Mouse (Mus musculus): ENCODE measurements around the gene Col16a1. TPM values are rescaled to one million over a fixed set of nuclear protein-coding genes. Genes with fewer than 3 reads are reported as not detected.

Col16a1 gene
- polyA plus RNA-seq, 1 experiment from 2014 or later: 46.2 TPM

GRCm38 (mm10) chr4:130045609-130046008 is 2.0 kb upstream of the Col16a1 start:
- Histone ChIP-seq H3K9me3 (no peaks in the 10 kb centered on the region), H3K27ac (peak overlapping the region; percentile 81), H3K4me2 (replicated peaks) (peak overlapping the region; percentile 27), H3K9ac (no peak overlapping the region), H3K27me3 (no peaks in the 10 kb centered on the region), H3K4me1 (peaks cover 70% of the 10 kb centered on the region), H3K36me3 (no peaks in the 10 kb centered on the region), H3K4me3 (no peak overlapping the region)
- no peak; the same call in 1 of the 2 replicates for ATAC-seq (ENCODE audit: insufficient number of reproducible peaks, insufficient read depth, low FRiP score, low TSS enrichment)
- WGBS: 13% methylated on average over 14 of the region's 14 CpGs

GRCm38 (mm10) chr4:130048203-130048479 is 501 bp downstream of the Col16a1 start:
- H3K9ac ChIP-seq: peak overlapping the region; percentile 70
- ATAC-seq (ENCODE audit: insufficient number of reproducible peaks, insufficient read depth, low FRiP score, low TSS enrichment): no peak
- H3K4me3 ChIP-seq: peak overlapping the region; percentile 45
- H3K27me3 ChIP-seq: no peaks in the 10 kb centered on the region
- H3K36me3 ChIP-seq: no peaks in the 10 kb centered on the region
- 25% methylated on average over 4 of the region's 4 CpGs for WGBS
- peak overlapping the region; percentile 95 for H3K27ac ChIP-seq
- no peaks in the 10 kb centered on the region for H3K9me3 ChIP-seq
- peak overlapping the region; percentile 72 for H3K4me2 ChIP-seq (replicated peaks)
- peaks cover 65% of the 10 kb centered on the region for H3K4me1 ChIP-seq

DNA sequence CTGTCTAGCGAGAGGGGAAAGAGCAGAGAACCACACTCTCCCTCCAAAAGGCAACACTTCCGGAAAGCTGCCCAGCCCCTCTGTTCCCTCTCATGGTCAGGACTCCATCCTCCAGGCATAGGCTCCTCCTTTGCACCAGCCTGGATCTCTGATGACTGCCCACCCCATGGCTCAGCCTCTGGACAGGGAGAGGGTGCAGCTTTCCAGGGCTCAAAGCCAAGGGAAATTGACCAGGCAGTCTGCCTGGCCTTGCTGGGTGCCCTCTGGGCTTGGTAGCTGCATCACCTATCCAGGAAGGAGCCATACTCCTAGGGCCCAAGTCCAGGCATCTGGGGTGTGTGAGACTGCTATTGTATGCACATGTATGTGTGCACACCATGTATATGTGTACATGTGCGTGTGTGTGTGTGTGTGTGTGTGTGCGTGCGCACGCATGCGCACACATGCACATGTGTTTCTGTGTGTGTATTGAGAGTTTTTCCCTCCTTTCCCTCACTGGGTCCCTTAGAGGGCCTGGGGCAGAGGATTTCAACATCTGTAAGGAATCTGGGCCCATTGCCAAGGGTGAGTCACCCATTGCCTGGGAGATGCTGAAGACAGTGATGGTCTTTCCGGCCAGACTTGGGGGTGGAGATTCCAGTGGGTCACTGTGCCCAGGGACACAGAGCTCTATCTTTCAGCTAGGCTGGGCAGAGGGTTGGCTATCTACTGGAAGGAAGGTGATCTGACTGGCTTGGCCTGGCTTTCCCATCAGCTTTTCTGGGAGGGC is 2.6 kb downstream of the Col16a1 start:
- no peaks in the 10 kb centered on the region for H3K27me3 ChIP-seq
- no peaks in the 10 kb centered on the region for H3K9me3 ChIP-seq
- H3K27ac ChIP-seq: peak overlapping the region; percentile 64; the same call in 1 of the 2 replicates
- 0 out of 2 replicates have a peak overlapping the region, but pooled peaks have one; percentile 2 for H3K4me2 ChIP-seq (replicated peaks)
- H3K9ac ChIP-seq: no peak overlapping the region
- H3K4me3 ChIP-seq: no peak overlapping the region
- no peaks in the 10 kb centered on the region for H3K36me3 ChIP-seq
- ATAC-seq (ENCODE audit: insufficient number of reproducible peaks, insufficient read depth, low FRiP score, low TSS enrichment): no peak
- peaks cover 55% of the 10 kb centered on the region for H3K4me1 ChIP-seq
- 77% methylated on average over 8 of the region's 8 CpGs for WGBS

- no peak overlapping the region for H3K27ac ChIP-seq
- WGBS: 84% methylated on average over 3 of the region's 3 CpGs
- H3K9me3 ChIP-seq: no peaks in the 10 kb centered on the region
- no peak overlapping the region for H3K4me3 ChIP-seq
- no peak for ATAC-seq (ENCODE audit: insufficient number of reproducible peaks, insufficient read depth, low FRiP score, low TSS enrichment)
- H3K4me1 ChIP-seq: peaks cover 45% of the 10 kb centered on the region
- H3K27me3 ChIP-seq: no peaks in the 10 kb centered on the region
- no peak overlapping the region for H3K9ac ChIP-seq
- H3K36me3 ChIP-seq: 0 out of 2 replicates have a peak, but pooled peaks cover 3% of the 10 kb centered on the region
- no peak overlapping the region for H3K4me2 ChIP-seq (replicated peaks)
Observed at GRCm38 (mm10) chr4:130052283-130052682, 4.6 kb downstream of the Col16a1 start.

GRCm38 (mm10) chr4:130053111-130053510 is 5.5 kb downstream of the Col16a1 start:
- Histone ChIP-seq H3K4me3 (no peak overlapping the region), H3K36me3 (0 out of 2 replicates have a peak, but pooled peaks cover 3% of the 10 kb centered on the region), H3K9ac (no peak overlapping the region), H3K9me3 (no peaks in the 10 kb centered on the region), H3K27ac (no peak overlapping the region), H3K27me3 (no peaks in the 10 kb centered on the region), H3K4me2 (replicated peaks) (no peak overlapping the region), H3K4me1 (peaks cover 38% of the 10 kb centered on the region)
- ATAC-seq (ENCODE audit: insufficient number of reproducible peaks, insufficient read depth, low FRiP score, low TSS enrichment): no peak
- WGBS: 86% methylated on average over 9 of the region's 9 CpGs

GRCm38 (mm10) chr4:130054727-130055126 is 7.1 kb downstream of the Col16a1 start:
- no peak overlapping the region for H3K4me3 ChIP-seq
- no peak for ATAC-seq (ENCODE audit: insufficient number of reproducible peaks, insufficient read depth, low FRiP score, low TSS enrichment)
- no peak overlapping the region for H3K9ac ChIP-seq
- no peaks in the 10 kb centered on the region for H3K9me3 ChIP-seq
- H3K4me1 ChIP-seq: peaks cover 24% of the 10 kb centered on the region
- H3K27ac ChIP-seq: no peak overlapping the region
- H3K27me3 ChIP-seq: no peaks in the 10 kb centered on the region
- no peak overlapping the region for H3K4me2 ChIP-seq (replicated peaks)
- 0 out of 2 replicates have a peak, but pooled peaks cover 3% of the 10 kb centered on the region for H3K36me3 ChIP-seq
- WGBS: 29% methylated on average over 1 of the region's 1 CpGs

- H3K9ac ChIP-seq: no peak overlapping the region
- WGBS: 75% methylated on average over 14 of the region's 14 CpGs
- no peak for ATAC-seq (ENCODE audit: insufficient number of reproducible peaks, insufficient read depth, low FRiP score, low TSS enrichment)
- no peak overlapping the region for H3K4me2 ChIP-seq (replicated peaks)
- H3K36me3 ChIP-seq: 0 out of 2 replicates have a peak, but pooled peaks cover 3% of the 10 kb centered on the region
- H3K4me1 ChIP-seq: peaks cover 17% of the 10 kb centered on the region
- H3K9me3 ChIP-seq: no peaks in the 10 kb centered on the region
- H3K27me3 ChIP-seq: no peaks in the 10 kb centered on the region
- H3K4me3 ChIP-seq: no peak overlapping the region
- 0 out of 2 replicates have a peak overlapping the region, but pooled peaks have one; percentile 27 for H3K27ac ChIP-seq
Observed at GRCm38 (mm10) chr4:130055160-130056010, 7.7 kb downstream of the Col16a1 start.

- 0 out of 2 replicates have a peak overlapping the region, but pooled peaks have one; percentile 27 for H3K27ac ChIP-seq
- ATAC-seq (ENCODE audit: insufficient number of reproducible peaks, insufficient read depth, low FRiP score, low TSS enrichment): no peak
- H3K9ac ChIP-seq: no peak overlapping the region
- H3K4me3 ChIP-seq: no peak overlapping the region
- no peaks in the 10 kb centered on the region for H3K9me3 ChIP-seq
- peaks cover 18% of the 10 kb centered on the region for H3K4me1 ChIP-seq
- no peaks in the 10 kb centered on the region for H3K27me3 ChIP-seq
- 32% methylated on average over 3 of the region's 3 CpGs for WGBS
- 0 out of 2 replicates have a peak, but pooled peaks cover 3% of the 10 kb centered on the region for H3K36me3 ChIP-seq
- no peak overlapping the region for H3K4me2 ChIP-seq (replicated peaks)
Observed at GRCm38 (mm10) chr4:130056011-130056322, 8.3 kb downstream of the Col16a1 start.

- H3K4me1 ChIP-seq: peaks cover 20% of the 10 kb centered on the region
- H3K4me2 ChIP-seq (replicated peaks): no peak overlapping the region
- no peaks in the 10 kb centered on the region for H3K9me3 ChIP-seq
- no peaks in the 10 kb centered on the region for H3K27me3 ChIP-seq
- 73% methylated on average over 3 of the region's 3 CpGs for WGBS
- no peak for ATAC-seq (ENCODE audit: insufficient number of reproducible peaks, insufficient read depth, low FRiP score, low TSS enrichment)
- H3K9ac ChIP-seq: no peak overlapping the region
- H3K4me3 ChIP-seq: no peak overlapping the region
- peaks cover 4% of the 10 kb centered on the region; the same call in 1 of the 2 replicates for H3K36me3 ChIP-seq
- H3K27ac ChIP-seq: no peak overlapping the region
Observed at GRCm38 (mm10) chr4:130056471-130056870, 8.8 kb downstream of the Col16a1 start.

- Histone ChIP-seq H3K4me1 (peaks cover 12% of the 10 kb centered on the region; the same call in 1 of the 2 replicates), H3K27ac (no peak overlapping the region), H3K9me3 (no peaks in the 10 kb centered on the region), H3K9ac (no peak overlapping the region), H3K4me3 (no peak overlapping the region), H3K4me2 (replicated peaks) (no peak overlapping the region), H3K27me3 (no peaks in the 10 kb centered on the region), H3K36me3 (peaks cover 7% of the 10 kb centered on the region; the same call in 1 of the 2 replicates)
- ATAC-seq (ENCODE audit: insufficient number of reproducible peaks, insufficient read depth, low FRiP score, low TSS enrichment): no peak
Observed at GRCm38 (mm10) chr4:130060937-130061336, 13.3 kb downstream of the Col16a1 start.

DNA sequence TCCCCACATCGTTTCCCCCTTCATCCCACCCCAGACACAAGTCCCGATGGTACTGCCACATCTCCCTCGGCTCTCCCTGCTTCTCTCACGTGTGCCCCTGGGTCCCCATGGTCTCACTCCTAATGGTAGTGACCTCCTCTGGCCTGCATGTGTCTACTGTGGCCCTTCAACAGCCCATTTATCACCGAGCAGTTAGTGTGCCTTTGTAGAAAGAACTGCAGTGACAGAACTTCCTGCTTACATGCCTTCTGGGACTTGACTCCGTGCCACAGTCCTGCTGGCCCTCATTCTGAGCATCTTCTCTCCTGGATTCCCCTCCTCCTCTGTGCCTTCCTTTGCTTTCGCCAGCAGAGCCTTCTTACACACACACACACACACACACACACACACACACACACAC is 15.6 kb downstream of the Col16a1 start:
- Histone ChIP-seq H3K27ac (no peak overlapping the region), H3K4me1 (peaks cover 8% of the 10 kb centered on the region), H3K9ac (no peak overlapping the region), H3K9me3 (no peaks in the 10 kb centered on the region), H3K4me2 (replicated peaks) (no peak overlapping the region), H3K36me3 (peaks cover 4% of the 10 kb centered on the region; the same call in 1 of the 2 replicates), H3K4me3 (no peak overlapping the region), H3K27me3 (no peaks in the 10 kb centered on the region)
- 68% methylated on average over 7 of the region's 7 CpGs for WGBS
- ATAC-seq (ENCODE audit: insufficient number of reproducible peaks, insufficient read depth, low FRiP score, low TSS enrichment): no peak

DNA sequence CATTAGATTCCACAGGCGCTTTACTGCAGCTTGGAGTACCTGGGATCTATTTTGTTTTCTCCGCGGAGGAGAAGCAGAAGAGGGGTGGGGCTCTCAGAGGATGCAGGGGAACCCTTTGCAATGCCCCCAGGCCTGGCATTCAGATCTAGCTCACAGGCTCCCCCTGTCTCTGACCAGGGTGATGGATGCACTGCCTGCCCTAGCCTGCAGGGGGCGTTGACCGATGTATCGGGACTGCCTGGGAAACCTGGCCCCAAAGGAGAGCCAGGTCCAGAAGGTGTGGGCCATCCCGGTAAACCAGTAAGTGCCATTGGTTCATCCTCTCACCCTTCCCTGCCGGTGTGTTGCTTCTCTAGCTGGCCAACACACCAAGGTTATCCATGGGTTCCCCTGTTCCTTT is 19.2 kb downstream of the Col16a1 start:
- Histone ChIP-seq H3K9me3 (no peaks in the 10 kb centered on the region), H3K4me3 (no peak overlapping the region), H3K27ac (no peak overlapping the region), H3K4me1 (no peaks in the 10 kb centered on the region; the same call in 1 of the 2 replicates), H3K4me2 (replicated peaks) (no peak overlapping the region), H3K27me3 (no peaks in the 10 kb centered on the region), H3K9ac (no peak overlapping the region), H3K36me3 (no peaks in the 10 kb centered on the region)
- ATAC-seq (ENCODE audit: insufficient number of reproducible peaks, insufficient read depth, low FRiP score, low TSS enrichment): no peak
- WGBS: 14% methylated on average over 8 of the region's 8 CpGs

Data from embryonic facial prominence, embryonic 12.5 days (tissue).